Mouse (Mus musculus) spleen, embryonic (tissue): Measurements from ENCODE around the gene Zmynd12.

Source experiments
- CTCF ChIA-PET: fragments of 350-600 bp; sonication (Branson Sonifier 250); formaldehyde crosslinking; loops from one replicate; lab custom pipeline; 2022; lab: Charles Lee

The Zmynd12 gene

DNA sequence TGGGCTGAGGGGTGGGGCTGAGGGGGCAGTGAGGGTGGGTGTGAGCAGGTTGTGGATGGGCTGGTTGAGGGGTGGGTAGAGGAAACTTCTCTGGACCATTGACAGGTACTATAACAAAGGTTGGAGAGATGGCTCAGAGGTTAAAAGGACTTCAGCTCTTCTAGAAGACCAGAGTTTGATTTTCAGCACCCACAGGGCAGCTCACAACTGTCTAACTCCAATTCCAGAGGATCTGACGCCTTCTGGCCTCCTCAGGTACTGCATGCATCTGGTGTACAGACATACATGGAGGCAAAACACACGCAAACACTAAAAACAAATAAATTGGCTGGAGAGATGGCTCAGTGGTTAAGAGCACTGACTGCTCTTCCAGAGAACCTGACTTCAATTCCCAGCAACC is 89.0 kb downstream of the Zmynd12 start:
- CTCF ChIA-PET = no interaction called here

GRCm38 (mm10) chr4:119512731-119513141 is 90.1 kb downstream of the Zmynd12 start:
- CTCF ChIA-PET = interaction anchor here (0.6 kb wide), 1 partner anchor 45 kb away, joined by 3 read pairs; no protein-coding TSS in a partner anchor
